Mouse (Mus musculus) limb, embryonic 14.5 days (tissue): Measurements from ENCODE around the gene Tiam1. TPM values are rescaled to one million over a fixed set of nuclear protein-coding genes. Genes with fewer than 3 reads are reported as not detected.
A peak's percentile ranks its signal among the peaks of the same experiment; 100 is the strongest.
"Not testable (repeated sequence)": the region's sequence is repeated elsewhere in the genome, so short reads cannot be mapped to it uniquely, and the experiment has no call there.

Experiments
- ATAC-seq: fragments of 200-750 bp; cut with Nextera tagmentation; 2 replicates; pipeline ENCODE4 v1.8.0; 2017; ENCODE audit warnings: low read depth, moderate number of reproducible peaks, moderate TSS enrichment; ENCODE audit not compliant: low FRiP score
- DNase-seq: peaks from one replicate; pipeline ENCODE4 v3.0.0-alpha.2; 2015; ENCODE audit warnings: low spot score
- H3K27ac ChIP-seq: fragments of 300-500 bp; sonication (generic); replicated peaks from 2 replicates; pipeline ENCODE4 v1.5.1; 2014; ENCODE audit warnings: low read depth, mild to moderate bottlenecking, low read length, moderate library complexity, mixed read lengths
- H3K27me3 ChIP-seq: fragments of 300-500 bp; sonication (generic); 2 replicates; pipeline ENCODE4 v1.6.1; 2014; ENCODE audit warnings: low read length, mixed read lengths; ENCODE audit not compliant: control insufficient read depth, insufficient read depth
- H3K36me3 ChIP-seq: fragments of 300-500 bp; sonication (generic); 2 replicates; pipeline ENCODE4 v1.6.1; 2014; ENCODE audit warnings: mild to moderate bottlenecking, low read length, moderate library complexity, mixed read lengths; ENCODE audit not compliant: control insufficient read depth, insufficient read depth
- H3K4me1 ChIP-seq: fragments of 300-500 bp; sonication (generic); 2 replicates; pipeline ENCODE4 v1.6.1; 2014; ENCODE audit warnings: antibody characterized with exemption, low read length, mixed read lengths; ENCODE audit not compliant: control insufficient read depth, insufficient read depth
- H3K4me2 ChIP-seq: fragments of 300-500 bp; sonication (generic); replicated peaks from 2 replicates; pipeline ENCODE4 v1.6.1; 2014; ENCODE audit warnings: low read depth, mild to moderate bottlenecking, low read length, moderate library complexity; ENCODE audit not compliant: severe bottlenecking
- H3K4me3 ChIP-seq: fragments of 300-500 bp; sonication (generic); replicated peaks from 2 replicates; pipeline ENCODE4 v1.5.1; 2014; ENCODE audit warnings: low read length
- H3K9ac ChIP-seq: fragments of 300-500 bp; sonication (generic); 2 replicates; pipeline ENCODE4 v1.6.1; 2014; ENCODE audit warnings: mild to moderate bottlenecking, low read depth, low read length, moderate library complexity; ENCODE audit not compliant: severe bottlenecking
- H3K9me3 ChIP-seq: fragments of 300-500 bp; sonication (generic); 2 replicates; pipeline ENCODE4 v1.6.1; 2016; ENCODE audit warnings: low read length; ENCODE audit not compliant: control insufficient read depth
- POLR2A ChIP-seq: fragments of 200-500 bp; IDR thresholded peaks from 2 replicates; pipeline ENCODE4 v1.8.0; 2012; ENCODE audit warnings: inconsistent platforms, mild to moderate bottlenecking, moderate library complexity, borderline replicate concordance; ENCODE audit not compliant: insufficient read depth, insufficient read length; ENCODE audit errors: extremely low read depth
- WGBS: fragments of 180-500 bp; shearing (Covaris S2); extraction: QIAGEN DNeasy Blood & Tissue Kit; methylation state at CpG from one replicate; pipeline ENCODE4 v1.1.7; 2014; 5-methylcytosine and 5-hydroxymethylcytosine counted together
- polyA plus RNA-seq, 2 experiments: library from polyadenylated mRNA; depleted of rRNA in 1 of 2; stranded (reverse) in 1 of 2; unstranded in 1 of 2; fragments of >200 nt; fragmentation: Nextera tagmentation in 1 of 2; extraction: Ambion mirVana in 1 of 2; gene quantifications; 2 replicates each; pipeline versions ENCODE4 v1.2.1 to v1.2.3; 2012 to 2014

Tiam1 gene
- polyA plus RNA-seq, 2 experiments = 22.4 to 54.9 TPM

GRCm38 (mm10) chr16:90078806-90079381 is 64.7 kb downstream of the Tiam1 start:
- Histone ChIP-seq H3K27ac (no peak overlapping the region), H3K36me3 (no peaks in the 10 kb centered on the region), H3K4me2 (no peak overlapping the region), H3K4me3 (no peak overlapping the region), H3K9ac (no peak overlapping the region), H3K4me1 (peaks cover 10% of the 10 kb centered on the region; the same call in 1 of the 2 replicates), H3K9me3 (no peaks in the 10 kb centered on the region), H3K27me3 (no peaks in the 10 kb centered on the region)
- WGBS = 94% methylated on average over 11 of the region's 11 CpGs
- DNase-seq = no peak
- no peak for TF ChIP-seq POLR2A
- no peak for ATAC-seq

- Histone ChIP-seq H3K9me3 (no peaks in the 10 kb centered on the region), H3K4me3 (no peak overlapping the region), H3K4me2 (no peak overlapping the region), H3K9ac (0 out of 2 replicates have a peak overlapping the region, but pooled peaks have one; percentile 7), H3K36me3 (no peaks in the 10 kb centered on the region), H3K27me3 (no peaks in the 10 kb centered on the region), H3K4me1 (peaks cover 14% of the 10 kb centered on the region), H3K27ac (no peak overlapping the region)
- no peak for TF ChIP-seq POLR2A
- 53% methylated on average over 7 of the region's 7 CpGs for WGBS
- no peak for ATAC-seq
- no peak for DNase-seq
Observed at GRCm38 (mm10) chr16:90073510-90073909, 70.1 kb downstream of the Tiam1 start.

- no peak for TF ChIP-seq POLR2A
- DNase-seq = peak; percentile 54
- Histone ChIP-seq H3K9me3 (no peaks in the 10 kb centered on the region), H3K27ac (no peak overlapping the region), H3K4me2 (no peak overlapping the region), H3K27me3 (no peaks in the 10 kb centered on the region), H3K4me3 (no peak overlapping the region), H3K9ac (no peak overlapping the region), H3K36me3 (no peaks in the 10 kb centered on the region), H3K4me1 (peaks cover 14% of the 10 kb centered on the region)
- ATAC-seq = no peak
- WGBS = 45% methylated on average over 15 of the region's 15 CpGs
Observed at GRCm38 (mm10) chr16:90072651-90073050, 70.9 kb downstream of the Tiam1 start.

- H3K27me3 ChIP-seq, H3K4me3 ChIP-seq, ATAC-seq, H3K4me2 ChIP-seq, DNase-seq, H3K9me3 ChIP-seq, H3K36me3 ChIP-seq: not testable (repeated sequence)
- Histone ChIP-seq H3K9ac (peak overlapping the region; percentile 38; the same call in 1 of the 2 replicates), H3K27ac (0 out of 2 replicates have a peak overlapping the region, but pooled peaks have one; percentile 38), H3K4me1 (peaks cover 14% of the 10 kb centered on the region)
Observed at GRCm38 (mm10) chr16:90071125-90071524, 72.4 kb downstream of the Tiam1 start.

GRCm38 (mm10) chr16:90070104-90070503 is 73.5 kb downstream of the Tiam1 start:
- H3K4me3 ChIP-seq = no peak overlapping the region
- no peak overlapping the region for H3K27ac ChIP-seq
- no peak for TF ChIP-seq POLR2A
- DNase-seq (no peak), ATAC-seq (no peak)
- no peak overlapping the region for H3K4me2 ChIP-seq
- H3K9ac ChIP-seq = no peak overlapping the region
- H3K36me3 ChIP-seq = 0 out of 2 replicates have a peak, but pooled peaks cover 5% of the 10 kb centered on the region
- no peaks in the 10 kb centered on the region for H3K27me3 ChIP-seq
- no peaks in the 10 kb centered on the region for H3K9me3 ChIP-seq
- H3K4me1 ChIP-seq = peaks cover 14% of the 10 kb centered on the region
- WGBS = 93% methylated on average over 11 of the region's 11 CpGs
